Mouse (Mus musculus) spleen, adult 18-20 months (tissue): ENCODE results near the gene Fam20b.
A peak's percentile ranks its signal among the peaks of the same experiment; 100 is the strongest.

Source experiments
- DNase-seq, 2 experiments: peaks; one replicate each; pipeline ENCODE4 v3.0.0; 2022; ENCODE audit warnings: mixed read lengths in 2 of 2

Fam20b gene

DNA sequence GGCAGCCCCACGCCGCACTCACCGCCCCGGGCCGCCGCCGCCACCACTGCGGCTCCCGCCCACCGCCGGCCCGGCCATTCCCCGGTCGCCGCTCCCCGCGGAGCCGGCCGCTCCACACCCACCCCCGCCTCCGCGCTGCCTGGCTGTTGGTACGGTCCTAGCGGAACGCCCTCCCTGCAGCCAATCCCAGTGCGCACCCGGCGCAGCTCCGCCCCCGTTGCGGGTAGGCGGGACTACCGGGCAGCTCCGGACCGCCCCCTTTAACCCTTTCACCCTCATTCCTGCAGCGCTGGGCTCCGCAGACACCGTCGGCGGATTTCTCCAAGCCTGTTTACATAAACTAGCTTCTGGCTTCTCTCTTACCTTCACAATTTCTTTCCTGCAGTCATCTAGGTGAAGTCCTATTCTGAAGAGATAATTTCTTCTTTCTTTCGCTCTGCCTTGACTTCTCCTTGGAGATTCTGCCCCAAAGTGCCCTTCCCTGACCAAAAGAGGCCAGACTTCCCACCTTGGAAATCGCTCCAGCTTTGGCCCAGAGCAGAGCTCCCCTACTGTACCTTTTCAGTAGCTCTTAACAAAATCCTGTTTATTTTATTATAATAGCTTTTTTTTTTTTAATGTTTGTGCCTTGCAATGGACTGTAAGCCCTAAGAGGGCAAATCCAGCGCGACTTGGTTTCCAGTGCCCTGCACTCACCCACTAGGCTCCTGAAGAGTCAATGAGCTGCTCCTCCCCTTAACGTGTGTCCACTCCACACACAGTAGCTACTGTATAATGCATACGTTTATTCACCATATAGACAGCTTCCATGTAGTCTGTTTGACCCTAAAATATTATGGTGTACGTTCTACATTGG lies at the start of gene Fam20b:
Gene Fam20b, minus strand, starts transcription at position 137 of the 856 bp plus-strand sequence.
- DNase-seq: peak; percentile 95 to 96

DNA sequence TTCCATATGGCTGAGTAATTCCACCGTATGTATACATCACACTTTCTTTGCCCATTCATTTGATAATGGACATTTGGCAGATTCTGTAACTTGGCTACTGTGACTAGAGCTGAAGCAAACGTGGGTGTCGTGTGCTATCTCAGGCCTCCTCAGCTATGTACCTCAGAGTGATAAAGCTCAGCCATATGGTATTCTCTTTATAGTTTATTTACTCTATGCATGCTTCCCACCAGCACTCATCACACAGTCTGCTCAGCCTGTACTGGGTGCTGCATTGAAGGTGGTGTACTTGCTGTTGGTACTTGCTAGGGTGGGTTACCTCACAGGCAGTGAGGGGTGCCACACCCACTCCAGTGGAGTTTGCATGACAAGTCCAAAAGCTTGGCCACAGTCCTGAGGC lies 46.4 kb upstream of the Fam20b start:
- no peak for DNase-seq

DNA sequence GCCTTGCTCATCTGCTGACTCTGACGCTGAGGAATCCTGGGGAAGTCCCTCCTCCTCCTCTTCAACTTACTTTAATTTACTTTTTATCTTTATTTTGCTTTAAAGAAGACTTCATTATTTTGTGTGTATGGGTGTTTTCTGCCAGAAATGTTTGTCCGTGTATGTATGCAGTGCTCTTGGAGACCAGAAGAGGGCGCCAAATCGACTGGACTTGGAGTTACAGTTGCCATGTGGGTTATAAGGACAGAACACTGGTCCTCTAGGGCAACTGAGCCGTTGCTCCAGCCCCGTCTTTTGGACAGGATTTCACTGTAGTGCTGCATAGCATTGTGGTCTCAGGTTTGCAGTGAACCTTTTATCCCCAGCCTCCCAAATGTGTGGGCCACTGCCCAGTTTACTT lies 45.7 kb upstream of the Fam20b start:
- DNase-seq: no peak

DNA sequence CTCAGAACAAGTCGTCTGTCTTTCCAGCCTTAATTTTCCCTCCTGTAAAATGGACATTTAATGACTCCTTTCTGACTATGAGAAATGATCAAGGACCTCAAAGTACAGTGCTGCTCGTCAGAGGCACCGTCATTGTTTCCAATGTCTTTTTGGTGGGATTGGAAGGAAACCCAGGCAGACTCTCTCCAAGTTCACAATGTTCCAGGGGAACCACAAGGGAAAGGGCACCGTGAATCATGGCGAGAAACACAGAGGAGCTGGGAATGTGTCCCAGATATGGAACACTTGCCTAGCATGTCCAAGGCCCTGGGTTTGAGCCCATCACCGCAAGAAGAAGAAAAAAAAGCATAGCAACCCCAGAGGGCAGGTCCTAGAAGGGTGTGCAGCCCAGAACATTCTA lies 44.4 kb upstream of the Fam20b start:
- no peak for DNase-seq

DNA sequence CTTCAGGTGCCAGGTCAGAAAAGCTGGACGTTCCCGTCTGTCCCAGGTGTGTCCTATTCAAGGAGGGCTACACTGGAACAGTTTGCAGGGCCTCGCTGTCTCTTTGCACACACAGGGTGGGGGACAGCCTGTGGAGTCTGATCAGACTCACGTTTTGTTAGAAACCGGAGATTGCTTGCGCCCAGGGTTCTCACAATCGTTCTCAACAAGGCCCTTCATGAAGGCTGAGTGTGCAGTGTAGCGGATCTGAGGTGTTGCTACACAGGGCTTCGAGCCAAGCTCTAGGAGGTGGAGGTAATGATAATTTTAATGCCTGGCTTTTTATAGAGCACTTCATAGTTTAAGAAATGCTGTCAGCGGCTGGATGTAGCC lies 42.5 kb upstream of the Fam20b start:
- DNase-seq: no peak

DNA sequence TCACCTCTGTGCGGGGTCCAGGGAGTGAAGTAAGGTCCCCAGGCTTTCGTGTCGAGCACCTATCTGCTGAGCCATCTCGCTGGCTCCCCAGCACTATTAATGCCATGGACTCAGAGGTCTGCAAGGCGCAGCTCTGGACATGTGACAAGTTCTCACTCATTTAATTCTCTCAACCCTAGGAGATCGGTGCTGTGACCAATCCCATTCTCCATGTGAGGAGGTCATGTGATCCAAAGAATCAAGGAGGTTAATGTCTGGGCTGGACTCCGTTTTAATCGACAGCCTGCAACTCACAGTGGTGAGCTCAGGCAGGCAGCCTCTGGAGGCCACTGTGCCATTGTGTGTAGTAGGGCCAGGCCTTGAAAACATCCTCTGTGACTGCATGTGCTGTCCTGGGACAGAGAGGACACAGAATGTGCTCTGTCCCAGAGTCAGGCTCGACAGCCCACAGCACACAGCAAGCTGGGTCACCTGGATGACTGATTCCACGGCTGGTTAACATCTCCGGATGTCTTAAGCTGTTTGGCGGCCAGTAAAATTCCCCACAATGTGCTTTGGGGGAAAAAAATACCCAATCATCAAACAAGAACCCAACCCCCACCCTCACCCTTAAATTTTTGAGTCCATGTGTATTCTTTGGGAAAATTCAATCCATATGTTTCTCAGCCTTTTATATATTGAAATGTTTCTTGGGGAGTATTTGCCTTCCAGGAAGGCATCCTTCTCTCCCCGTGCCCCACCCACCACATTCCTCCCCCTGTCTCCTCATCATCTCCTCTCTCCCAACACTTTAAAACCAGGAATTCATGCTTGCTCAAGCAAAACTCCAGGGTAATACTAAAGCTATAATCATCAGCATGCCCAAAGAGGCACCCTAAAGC lies 41.9 kb upstream of the Fam20b start:
- DNase-seq: no peak

DNA sequence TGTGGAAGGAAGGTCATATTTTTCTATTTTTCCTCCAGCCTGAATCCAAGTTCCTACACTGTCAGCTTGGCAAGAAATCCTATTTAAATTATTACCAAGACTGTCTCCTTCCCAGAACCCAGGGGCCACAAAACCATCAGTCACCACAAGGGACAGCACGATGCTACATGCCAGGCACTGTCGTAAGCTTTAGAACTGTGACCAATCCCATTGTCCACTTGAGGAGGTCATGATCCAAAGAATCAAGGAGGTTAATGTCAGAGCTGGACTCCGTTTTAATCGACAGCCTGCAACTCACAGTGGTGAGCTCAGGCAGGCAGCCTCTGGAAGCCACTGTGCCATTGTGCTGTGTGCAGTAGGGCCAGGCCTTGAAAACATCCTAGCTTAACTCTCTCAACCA lies 39.4 kb upstream of the Fam20b start:
- DNase-seq: no peak

DNA sequence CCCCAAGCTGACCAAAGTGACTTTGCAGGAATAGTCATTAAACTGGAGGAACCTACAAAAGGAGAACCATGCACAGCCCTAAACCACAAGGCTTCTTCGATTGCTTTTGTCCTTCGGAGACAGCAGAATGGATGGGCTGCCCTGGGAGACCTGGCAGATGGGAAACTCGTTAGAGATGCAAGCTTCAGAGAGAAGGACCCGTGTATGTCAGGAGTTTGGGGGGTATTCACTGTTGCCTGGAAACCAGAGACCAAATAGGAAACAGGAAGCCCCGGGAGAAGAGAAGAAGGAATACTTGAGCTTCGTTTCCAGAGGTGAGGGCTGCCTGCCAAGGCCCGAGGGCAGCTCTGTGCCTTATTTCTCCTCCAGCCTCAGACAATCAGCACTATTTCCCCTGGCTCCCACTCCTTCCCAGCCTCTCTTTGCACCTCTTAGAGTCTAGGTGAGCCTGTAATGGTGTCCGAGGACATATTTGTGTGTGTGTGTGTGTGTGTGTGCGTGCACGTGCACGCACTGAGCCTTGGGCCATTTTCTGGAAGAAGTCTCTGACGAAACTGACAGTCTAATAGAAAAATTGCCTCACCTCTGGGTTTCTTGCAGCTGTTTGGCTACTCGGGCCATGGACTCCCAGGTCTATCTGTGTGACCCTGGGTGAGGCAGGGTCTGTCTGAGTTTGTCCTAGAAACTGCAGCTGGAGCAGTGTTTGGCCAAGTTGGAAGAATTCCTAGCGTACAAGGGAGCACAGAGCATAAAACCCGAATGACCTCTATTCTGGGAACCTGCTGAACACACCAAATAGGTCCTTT lies 35.9 kb upstream of the Fam20b start:
- no peak for DNase-seq

DNA sequence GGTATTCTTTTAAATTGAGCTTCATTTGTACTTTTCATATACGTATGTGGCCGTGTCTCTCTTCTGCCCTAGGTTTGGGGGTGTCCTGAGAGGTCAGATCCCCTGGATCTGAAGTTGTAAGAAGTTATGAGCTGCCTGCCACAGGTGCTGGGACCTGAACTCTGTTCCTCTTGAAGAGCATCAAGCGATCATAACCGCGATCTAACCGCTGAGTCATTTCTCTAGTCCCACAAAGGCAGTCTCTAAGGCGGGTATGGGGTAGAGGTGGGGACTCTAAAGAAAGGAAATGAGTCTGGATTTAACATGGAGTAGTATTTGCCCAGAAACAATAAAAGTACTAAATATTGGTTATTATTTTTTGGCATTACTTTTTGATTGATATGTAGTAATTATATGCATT lies 34.1 kb upstream of the Fam20b start:
- no peak for DNase-seq

DNA sequence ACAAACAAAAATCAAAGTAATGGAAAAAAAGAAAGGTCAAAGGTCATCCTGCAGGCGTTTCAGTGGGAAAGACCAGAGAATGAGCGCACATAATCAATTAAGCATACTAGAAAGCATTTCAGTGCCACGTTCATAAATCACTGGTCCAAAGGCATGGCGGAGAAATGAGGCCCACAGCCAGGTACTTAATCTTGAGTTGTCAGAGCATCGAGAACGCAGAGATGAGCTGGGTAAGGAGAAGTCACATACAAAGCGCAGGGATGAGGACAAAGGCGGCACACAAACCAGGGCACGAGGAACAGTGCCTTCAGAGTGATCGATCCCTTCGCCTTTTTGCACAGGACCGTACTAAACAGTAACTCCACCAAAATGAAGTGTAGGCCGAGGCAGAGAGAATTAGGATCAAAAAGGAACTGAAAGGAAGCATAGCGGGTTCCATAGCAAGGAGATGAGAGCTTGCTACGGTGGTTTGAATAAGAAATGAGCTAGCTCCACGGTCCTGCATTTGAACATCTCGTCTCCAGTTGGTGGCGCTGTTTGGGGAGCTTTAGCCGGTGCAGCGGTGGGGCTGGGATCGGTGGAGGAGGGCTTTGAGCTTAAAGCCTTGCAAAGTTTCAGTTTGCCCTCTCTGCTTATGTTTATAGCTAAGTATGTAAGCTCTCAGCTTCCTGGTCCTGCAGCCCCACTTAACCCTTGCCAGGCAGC lies 33.3 kb upstream of the Fam20b start:
- peak; percentile 29 to 72 for DNase-seq

DNA sequence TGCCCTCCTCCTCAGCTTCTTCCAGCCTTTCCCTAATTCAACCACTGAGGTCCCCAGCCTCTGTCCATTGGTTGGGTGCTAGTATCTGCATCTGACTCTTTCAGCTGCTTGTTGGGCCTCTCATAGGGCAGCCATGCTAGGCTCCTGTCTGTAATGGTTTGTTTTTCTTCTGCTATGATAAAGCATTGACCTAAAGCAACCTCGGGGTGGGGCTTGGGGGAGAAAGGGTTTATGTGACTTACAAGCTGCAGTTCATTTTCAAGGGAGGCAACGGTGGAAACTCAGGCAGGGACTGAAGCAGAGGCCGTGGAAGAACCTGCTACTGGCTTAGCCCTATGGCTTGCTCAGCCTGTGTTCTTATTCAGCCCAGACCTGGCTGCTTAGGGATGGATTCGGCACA lies 31.4 kb upstream of the Fam20b start:
- no peak for DNase-seq

DNA sequence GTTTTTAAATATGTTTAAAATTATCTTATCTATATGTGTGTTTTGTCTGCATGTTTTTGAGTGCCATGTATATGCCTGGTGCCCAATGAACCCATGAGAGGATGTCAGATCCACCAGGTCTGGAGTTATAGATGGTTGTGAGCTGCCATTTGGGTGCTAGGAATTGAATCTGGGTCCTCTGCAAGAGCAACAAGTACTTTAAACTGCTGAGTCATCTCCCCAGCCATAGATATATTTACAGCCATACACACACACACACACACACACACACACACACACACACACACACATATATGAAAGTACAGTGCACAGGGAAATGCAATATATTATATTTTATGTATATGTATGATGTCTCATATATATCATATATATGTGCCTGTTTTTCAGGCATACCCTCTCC lies 30.2 kb upstream of the Fam20b start:
- no peak for DNase-seq

DNA sequence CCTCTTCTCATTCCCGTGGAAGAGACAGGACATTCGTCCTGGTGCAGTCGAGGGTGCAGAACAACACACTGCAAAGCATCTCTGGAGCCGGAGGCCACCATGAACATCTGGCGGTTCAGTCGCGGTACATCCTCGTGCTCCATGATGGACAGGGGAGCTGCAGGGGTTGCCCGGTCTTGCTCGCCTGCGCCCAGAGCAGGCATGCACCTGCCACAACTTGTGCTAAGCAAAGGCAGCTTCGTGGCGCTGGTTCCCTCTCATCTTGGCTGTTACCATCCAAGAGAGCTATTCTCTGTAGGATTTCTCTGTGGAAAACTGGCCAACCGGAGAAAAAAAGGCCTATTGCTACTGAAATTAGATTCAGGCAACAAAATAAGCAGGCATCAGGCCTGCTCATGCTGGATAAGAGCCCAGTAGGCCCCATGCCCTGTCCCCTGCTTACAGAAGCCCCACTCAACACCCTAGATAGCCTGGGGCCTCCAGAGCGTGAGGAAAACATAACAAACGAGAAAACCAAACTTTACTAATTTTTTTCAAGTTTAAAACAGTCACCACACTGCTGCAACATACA lies 29.6 kb upstream of the Fam20b start:
- no peak for DNase-seq

DNA sequence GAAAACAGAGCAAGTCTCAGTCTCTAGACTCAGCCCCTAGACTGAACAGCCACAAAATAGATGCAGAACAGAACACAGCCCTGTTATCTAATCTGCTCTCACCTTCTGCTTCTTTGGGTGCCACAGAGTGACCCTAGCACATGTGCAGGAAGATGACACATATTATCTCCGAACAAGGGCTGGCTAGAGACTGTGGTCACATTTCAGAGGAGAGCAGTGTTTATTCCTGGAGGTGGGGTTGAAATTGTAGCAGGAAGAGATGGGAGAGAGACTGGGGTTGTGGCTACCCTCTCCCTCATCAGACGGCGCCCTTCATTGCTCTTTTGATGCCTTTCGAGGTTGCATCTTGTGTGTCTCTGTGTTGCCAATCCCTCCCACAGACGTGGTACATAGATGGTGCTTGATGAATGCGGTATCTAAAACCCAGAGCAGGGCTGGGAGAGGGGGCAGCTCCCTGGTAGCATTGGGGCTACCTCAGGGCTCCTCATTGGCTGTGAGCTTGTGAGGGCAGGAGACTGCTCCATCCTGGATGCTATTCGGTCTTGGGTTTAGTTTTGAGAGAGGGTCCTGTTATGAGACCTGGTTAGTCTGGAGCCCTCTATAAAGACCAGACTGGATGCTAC lies 26.4 kb upstream of the Fam20b start:
- DNase-seq: no peak

DNA sequence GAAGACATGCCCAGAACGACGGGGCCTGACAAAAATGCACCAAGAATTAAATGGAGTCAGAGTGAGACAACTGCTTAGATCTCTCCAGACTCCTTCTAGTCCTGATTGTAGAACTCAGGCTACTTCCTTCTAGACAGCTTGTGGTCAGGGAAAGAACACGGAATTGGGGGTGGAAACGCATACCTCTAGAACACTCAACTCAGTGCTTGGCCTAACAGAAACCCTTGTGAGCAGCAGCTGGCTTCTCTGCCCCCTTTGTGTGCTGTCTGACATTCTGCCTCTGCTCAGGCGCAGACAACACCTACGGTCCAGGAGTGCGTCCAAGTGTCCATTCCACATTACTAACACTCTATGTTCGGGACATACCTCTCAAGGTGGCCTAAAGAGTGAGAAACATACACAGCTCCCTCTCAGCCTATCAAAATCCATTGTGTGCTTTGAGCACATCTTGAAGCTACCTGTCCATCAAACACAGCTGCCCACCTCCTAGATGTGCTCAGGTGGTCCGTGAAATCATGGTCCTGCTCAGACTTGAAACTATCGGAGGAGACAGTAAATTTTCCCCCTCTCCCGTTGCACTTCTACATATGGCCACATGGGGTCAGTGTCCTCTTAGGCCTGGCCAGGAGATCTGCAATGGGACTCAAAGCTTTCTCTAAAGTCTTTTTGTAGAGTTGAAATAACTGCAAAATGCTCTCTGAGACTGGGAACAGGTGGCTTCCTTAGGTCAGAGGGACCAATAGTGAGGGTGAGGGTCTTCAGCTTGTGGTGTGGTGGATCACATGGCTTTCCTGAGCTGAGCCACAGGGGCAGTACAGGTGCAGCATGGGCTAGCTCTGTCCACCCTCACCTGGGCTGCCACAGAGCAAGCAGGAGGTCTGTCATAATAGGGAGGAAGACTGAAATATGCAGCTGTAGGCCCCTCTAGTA lies 22.9 kb upstream of the Fam20b start:
- peak; percentile 16 to 63 for DNase-seq

DNA sequence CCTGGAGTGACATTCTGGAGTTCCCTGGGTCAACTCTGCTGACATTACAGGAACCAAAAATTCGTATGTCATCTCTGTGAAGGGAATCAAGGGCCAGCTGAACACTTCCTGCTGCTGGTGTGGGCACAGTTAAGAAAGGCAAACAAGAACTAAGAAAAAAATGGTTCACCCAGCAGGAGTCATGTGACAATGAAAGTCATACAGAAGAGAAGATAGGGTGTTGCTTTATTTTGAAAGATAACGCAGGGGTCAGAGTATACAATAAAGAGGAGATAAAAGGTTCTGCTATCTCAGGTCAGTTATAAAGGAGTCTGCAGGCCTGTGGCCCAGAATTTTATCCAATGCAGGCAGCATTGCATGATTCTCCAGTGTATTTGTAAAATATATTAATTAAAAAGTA lies 16.9 kb upstream of the Fam20b start:
- no peak for DNase-seq

DNA sequence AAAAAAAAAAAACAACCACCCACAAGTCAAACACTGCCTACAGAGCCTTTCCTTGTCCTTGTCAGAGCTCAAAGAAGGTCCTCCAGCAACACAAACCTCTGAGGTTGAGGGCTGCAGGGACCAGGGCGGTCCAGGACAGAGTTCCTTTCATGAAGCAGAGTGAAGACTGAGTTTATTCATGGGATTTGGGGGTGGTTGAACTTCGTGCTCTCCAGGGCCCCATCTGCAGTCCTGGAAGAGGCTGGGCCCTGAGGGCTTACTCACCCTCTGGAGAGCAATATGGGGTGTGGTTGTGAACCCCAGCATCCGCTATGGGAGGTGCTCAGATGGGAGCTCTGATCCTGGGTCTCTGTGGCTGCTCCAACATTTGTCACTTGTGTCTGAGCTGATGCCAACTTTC lies 15.1 kb upstream of the Fam20b start:
- DNase-seq: no peak

DNA sequence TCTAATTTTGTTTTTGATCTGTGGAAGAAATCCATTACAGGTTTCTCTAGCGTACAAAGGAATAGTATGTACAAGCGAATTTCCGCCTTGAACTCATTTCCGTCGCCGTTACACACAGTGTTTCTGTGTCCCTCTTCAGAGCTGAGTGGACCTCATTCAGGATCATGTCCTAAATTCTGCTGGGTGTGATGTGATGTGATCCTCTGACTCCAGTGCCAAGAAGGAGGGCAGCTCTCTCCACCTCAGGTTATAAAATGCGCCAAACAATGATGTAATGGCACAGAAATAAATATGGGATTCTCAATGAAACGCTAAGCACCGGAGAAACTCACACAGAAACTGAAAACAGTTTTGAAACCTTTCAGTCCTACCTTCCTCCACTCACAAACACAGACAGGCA lies 14.7 kb upstream of the Fam20b start:
- no peak for DNase-seq

DNA sequence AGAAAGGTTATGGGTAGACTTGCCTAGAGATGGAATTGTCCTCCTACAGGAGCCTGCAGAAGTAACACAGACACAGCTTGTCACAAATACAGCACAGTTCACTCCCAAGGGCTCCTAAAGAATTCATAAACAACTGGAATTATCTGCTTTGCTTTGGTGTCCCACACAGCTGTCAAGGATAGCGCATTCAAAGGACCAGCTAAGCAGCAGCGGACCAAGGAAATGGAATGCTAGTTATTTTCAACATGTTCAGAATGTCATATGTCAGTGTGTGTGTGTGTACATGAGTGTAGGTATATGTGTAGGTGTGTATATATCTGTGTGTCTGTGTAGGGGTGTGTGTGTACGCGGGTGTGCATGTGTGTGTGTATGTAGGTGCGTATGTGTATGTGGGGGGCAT lies 14.1 kb upstream of the Fam20b start:
- no peak for DNase-seq

DNA sequence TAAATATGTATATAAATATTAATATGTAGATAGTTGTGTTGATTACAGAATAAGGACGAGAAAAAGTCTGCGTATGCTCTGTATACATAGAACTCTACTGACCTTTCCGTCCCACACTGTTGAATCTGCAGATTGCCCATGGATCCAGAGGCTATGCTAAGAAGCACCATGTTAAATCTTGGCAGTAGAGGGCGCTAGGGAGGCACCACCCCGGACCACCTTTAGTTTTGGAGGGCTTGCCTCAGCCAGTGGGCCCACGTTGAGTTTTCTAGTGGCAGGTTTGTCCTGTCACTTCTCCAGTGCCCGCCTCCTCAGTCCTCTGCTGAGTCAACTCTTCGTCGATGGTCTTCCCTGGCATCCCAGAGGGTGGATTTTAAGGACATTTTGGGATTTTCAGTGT lies 11.9 kb upstream of the Fam20b start:
- no peak for DNase-seq
